Mouse (Mus musculus): ENCODE measurements around the gene Cdk5.

Gene Cdk5

GRCm38 (mm10) chr5:24374666-24375328, 48.5 kb downstream of the Cdk5 start:
- DNase-seq (ENCODE audit: low spot score in 2 of 2) = no peak

GRCm38 (mm10) chr5:24374216-24374615, 49.1 kb downstream of the Cdk5 start:
- no peak for DNase-seq (ENCODE audit: low spot score in 2 of 2)

- no peak for DNase-seq (ENCODE audit: low spot score in 2 of 2)
These were observed 49.5 kb downstream of the Cdk5 start for GRCm38 (mm10) chr5:24373807-24374206.

- DNase-seq (ENCODE audit: low spot score in 2 of 2) = no peak
These were observed 53.6 kb downstream of the Cdk5 start for GRCm38 (mm10) chr5:24369767-24370166.

All from spleen, postnatal 10 days (tissue).